Mouse (Mus musculus) cerebellum, adult 11 months (tissue): ENCODE data around the gene Hc.

Source experiments
- DNase-seq: peaks from one replicate; pipeline ENCODE4 v3.0.0; 2022

Gene Hc

DNA sequence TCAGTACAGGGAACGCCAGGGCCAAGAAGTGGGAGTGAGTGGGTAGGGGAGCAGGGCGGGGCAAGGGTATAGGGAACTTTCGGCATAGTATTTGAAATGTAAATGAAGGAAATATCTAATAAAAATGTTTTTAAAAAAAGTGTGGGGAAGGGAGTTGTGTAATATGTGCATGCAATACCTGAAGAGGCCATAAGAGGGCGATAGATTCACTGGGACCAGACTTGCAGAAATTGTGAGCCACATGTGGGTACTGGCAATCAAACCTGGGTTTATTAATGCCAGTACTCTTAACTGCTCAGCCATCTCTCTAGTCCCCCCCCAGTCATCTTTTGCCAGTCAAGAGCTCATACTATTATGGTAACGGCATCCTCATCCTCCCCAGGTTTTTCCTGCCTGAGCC is 12.4 kb downstream of the Hc start:
- DNase-seq: no peak

DNA sequence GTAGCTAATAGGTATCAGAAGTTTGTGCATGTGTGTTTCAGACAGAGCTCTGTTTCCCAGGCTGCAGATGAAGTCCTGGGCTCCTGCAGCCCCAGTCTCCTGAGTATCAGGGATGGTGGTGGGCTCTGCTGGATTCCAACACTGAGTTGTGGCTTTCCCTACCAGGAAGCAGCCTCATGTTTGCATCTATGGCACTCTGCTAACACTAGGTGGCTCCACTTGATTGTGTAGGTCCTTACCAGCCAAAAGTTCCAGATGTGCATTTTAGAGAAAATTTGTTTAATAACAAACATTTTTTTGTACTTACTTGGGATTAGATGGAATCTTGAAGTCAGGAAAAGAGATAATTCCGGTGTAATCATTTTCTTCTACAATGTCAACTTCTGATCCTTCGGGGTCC is 16.3 kb downstream of the Hc start:
- DNase-seq: no peak

DNA sequence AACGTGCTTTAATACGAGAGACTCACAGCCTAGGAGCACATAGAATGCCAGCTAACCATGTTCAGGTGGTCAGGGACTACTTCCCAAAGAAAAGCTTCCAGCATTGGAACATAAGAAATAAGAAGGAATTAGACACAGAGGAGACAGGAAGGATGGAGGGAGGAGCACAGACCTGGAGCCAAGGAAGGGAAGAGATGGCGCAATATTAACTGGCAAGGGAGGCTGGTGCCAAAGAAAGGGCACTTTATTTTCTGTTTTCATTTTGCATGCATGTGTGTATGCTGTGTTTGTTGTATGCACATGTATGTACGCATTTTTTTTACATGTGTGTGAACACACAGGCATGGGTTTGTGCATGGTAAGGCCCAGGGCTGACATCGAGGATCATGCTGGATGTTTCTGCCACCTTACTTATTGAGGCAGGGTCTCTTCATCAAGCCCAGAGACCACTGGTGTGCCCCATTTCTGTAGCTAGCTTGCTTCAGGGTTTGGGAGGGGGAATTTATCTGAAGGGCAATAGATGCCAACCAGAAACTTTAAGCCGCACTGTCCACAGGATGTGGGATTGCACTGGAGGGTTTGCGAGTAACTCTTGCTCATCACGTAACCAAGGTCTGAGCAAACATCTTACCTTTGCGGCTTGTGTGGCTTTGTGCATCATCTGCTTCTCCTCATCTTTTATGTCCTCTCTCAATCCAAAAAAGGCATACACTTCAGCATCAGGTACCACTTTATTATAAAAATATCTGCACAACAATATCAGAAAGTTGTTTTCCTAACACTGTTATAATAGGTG is 22.5 kb downstream of the Hc start:
- DNase-seq: no peak

DNA sequence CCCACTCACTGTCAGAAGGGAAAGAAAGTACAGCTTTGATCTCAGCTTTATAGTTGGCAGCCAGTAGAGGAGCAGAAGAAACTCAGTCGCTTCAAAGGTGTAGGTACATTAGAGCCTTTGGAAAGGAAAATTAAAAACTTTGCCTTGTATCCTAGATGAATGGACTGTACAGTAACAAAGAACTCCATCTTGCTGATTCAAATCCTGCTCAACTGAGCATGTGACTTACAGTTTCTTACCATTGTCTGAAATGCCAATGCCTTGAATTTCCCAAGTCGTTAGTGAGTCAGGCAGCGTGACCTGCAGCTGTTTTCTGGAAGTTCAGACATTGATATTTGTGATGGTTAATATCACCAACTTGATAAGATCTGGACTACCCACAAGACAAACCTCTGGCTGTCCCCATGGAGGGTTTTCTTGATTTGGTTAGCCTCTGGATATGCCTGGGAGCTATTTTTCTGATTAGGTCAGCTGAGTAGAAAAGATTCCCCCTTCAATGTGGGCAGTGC is 36.5 kb downstream of the Hc start:
- no peak for DNase-seq

DNA sequence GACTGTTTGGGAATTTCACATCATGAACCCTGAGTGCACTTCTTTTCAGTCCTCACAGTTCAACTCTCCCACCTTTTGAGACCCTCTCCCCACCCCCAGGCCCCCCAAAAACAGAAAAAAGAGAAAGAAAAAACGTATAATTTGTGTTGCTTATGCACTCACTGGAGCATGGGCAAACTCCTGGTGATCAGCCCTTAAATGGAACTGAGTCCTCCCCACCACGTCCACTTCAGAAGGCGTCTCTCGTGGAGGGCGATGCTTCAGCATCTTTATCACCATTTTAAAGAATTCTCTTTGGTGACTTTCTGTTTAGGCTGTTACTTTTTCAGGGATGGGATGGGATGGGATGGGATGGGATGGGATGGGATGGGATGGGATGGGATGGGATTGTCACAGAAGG is 39.4 kb downstream of the Hc start:
- DNase-seq: no peak

DNA sequence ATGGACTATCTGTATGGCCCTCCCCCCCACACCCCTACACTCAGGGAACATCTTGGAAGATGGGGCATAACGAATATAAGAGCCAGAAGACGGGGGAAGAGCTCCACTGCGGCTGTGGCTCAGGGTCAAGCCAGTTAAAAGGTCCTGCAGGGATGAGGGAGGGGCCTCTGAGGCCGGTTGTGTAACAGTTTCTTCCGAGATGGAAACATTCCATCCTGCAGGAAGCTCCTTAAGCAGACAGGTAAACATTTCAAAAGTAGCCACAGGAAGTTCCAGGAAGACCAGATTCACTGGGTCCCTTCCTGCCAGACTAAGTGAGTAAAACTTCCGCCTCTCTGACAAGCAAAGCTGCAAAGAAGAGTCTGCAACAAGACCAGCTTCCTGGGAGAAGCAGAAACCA is 45.4 kb downstream of the Hc start:
- no peak for DNase-seq

DNA sequence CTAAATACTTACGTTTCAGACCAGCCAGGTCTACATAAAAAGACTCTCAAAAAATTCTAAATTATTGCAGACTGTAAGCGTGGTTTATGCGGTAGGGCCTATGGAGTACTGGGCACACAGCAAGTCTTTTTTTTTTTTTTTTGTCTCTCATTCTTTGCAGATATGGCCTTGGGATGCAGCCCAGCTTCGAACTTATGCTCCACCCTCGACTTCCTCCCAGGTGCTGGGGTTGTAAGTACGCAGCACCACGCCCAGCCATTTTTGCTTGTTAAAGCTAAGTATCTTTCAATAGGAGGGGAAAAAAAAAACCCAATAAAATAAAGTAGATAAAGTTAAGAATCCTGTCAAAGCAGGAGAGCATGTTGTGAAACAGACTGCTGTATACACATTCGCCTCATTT is 49.6 kb downstream of the Hc start:
- no peak for DNase-seq

DNA sequence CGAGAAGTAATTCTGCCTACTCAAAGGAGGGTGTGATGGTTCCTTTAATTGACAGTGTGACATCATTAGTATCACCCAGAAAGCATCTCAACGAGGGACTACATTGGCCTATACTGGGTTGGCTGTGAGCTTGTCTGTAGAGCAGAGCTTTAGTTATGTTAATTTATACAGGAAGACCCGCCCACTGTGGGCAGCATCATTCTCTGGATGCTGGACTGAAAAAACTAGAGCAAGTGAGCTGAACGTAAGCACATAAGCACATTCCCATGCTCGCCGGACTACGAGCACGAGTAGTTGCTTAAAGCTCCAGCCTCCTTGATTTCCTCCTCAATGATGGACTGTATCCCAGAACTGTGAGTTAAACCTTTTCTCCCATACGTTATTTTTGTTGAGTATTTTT is 62.3 kb downstream of the Hc start:
- DNase-seq: no peak

DNA sequence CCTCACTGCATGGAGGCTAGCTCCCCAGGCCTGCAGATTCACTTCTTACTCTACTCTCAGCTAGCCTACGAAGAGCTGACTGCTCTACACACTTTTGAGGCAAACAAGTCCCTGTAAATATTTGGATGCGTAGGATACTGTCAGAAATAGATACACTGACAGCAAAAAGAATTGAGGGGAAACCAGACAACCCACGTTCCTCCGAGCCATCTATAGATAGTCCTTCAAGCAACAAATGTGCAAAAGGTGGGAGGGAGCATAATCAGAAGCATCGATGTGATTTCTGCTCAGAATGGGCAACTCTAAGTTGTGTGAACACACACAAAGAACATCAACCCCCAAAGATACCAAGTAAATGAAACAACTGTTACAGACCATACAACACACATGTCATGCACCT is 64.7 kb downstream of the Hc start:
- DNase-seq: no peak

DNA sequence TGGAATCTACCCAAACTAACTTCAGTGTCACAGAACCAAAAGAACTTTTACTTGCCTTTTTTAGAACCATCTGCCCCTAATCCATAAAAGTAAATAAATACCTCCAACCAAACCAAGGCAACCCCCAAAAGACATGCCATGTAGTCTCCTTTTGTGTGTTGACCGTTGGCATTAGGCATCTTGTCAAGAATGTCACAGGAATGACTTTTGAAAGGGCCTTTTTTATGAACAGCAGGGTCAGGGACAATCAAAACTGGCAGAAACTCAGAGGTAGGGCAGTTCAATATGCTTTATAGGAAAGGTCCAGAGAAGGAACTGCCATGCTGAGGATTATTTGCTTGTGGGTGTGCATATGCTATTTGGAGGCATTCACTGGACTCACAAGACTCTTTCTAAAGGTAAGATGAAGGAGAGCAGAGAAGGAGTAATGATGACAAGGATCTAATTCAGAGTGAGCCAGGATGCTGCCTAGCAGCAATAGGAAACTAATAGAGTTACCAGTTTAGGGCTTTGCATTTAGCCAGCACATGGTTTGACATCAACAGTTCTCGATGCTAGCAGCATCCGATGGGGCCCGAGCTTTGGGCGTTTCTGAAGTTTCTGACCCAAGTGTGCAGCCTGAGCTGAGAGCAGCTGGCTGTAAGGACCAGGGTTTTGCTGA is 67.4 kb downstream of the Hc start:
- DNase-seq: no peak

DNA sequence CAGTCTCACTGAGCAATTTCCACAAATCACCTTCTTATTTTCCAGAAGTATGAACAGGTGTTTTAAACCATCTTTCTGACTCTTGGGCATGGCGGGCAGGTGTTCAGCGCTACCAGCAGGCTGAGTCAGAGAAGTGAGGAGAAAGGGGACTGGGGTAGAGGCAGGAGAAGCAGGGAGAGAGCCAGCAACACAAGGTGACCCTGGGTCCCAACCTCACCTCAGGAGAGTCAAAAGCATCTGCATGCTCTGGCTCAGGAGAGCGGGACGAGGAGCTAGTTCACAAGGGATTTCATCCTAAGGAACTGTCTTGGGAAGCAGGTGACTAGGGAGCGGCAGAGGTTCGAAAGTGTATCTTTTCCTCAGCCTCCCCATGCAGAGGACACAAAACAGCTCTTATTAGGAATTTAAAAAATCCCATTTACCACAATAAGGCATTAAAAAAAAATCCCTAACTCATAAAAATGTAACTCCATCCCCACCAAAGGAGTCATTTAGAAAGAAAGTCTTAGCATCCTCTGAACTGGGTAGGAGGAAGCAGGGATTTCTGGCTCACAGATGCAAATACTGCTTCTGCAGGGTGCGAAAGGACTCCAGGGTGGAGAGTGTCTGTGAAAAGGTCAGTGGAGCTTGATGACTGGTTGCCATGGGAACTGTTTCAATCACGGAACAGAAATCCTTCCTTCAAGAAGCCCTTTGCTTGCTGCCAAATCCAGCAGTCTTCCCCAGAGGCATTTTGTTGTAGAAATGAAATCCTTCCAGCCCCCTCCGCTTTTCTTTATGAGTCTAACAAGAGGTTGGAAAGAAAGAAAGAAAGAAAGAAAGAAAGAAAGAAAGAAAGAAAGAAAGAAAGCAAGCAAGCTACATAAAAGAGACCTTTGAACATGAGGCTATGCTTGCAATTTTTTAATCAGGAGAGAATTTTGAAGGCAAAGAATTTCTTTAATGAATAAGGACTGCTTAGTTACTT is 68.2 kb downstream of the Hc start:
- DNase-seq: no peak

DNA sequence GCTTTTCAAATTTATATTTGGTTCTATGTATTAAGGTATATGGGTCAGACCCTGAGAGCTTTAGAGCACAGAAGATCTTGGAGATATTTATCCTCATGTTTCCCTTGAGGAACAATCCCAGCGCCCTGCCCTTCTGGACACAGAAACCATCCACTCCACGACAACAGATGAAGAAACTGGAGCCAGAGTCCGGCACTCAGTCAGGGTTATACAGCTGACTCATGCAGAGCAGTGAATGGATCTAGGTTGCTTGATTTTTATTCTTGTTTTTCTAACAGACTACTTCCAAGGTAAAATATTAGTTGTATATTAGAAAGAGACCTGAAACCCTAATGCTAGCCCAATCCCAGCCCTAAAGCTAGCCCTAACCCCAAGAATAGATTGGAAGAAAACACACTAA is 69.3 kb downstream of the Hc start:
- no peak for DNase-seq

DNA sequence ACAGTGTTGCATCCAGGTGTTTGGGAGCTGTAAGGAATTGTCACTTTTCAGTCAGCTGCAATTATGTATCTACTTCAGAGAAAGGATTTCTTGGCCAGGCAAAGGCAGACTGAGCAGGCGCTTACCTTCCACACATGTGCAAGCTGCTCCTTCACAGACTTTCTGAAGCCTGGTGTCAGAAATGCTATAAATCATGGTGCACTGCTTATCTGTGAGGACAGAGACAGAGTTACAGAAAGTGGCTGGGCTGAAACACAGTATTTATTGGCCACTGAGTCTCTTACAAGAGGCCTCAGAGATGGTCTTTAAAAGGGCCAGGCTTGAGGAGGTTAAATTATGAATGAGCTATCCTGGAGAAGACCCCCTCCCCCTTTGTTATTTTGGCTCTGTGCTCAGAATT is 71.5 kb downstream of the Hc start:
- DNase-seq: no peak

DNA sequence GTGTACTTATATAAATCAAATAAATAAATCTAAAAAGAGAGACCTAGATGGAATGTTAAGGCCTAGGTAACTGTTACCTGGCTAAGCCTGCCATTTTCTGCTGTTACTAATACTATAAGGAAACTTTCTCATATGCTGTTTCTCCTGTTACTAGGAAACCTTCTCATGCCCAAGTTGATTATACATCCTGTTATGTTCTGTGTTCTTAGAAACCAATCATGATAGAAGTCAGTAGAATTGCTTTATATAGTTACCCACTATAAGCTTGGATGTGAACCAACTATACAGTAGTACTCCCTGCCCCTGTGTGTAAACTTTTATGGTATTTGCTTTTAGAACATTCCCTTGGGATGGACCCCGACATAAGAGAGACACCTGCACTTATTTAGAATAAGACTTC is 73.6 kb downstream of the Hc start:
- DNase-seq: no peak

DNA sequence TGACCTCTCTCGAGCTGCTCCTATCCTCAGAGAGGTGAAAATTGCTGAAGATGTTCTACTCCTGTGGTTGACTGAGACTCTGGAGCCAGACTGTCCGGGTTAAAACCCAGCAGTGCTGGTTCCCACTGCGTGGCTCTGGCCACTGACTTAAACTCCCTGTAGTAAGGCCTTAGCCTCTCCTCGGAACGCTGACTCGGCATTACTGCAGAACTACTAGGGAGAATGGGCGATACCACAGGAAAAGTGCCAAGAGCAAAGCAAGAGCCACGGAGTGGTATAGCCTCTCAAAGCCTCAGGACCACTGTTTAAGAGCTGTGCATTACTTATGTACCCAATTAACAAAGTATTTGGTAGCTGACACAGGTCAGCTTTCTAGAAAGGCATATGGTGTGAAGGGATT is 76.4 kb downstream of the Hc start:
- DNase-seq: no peak

DNA sequence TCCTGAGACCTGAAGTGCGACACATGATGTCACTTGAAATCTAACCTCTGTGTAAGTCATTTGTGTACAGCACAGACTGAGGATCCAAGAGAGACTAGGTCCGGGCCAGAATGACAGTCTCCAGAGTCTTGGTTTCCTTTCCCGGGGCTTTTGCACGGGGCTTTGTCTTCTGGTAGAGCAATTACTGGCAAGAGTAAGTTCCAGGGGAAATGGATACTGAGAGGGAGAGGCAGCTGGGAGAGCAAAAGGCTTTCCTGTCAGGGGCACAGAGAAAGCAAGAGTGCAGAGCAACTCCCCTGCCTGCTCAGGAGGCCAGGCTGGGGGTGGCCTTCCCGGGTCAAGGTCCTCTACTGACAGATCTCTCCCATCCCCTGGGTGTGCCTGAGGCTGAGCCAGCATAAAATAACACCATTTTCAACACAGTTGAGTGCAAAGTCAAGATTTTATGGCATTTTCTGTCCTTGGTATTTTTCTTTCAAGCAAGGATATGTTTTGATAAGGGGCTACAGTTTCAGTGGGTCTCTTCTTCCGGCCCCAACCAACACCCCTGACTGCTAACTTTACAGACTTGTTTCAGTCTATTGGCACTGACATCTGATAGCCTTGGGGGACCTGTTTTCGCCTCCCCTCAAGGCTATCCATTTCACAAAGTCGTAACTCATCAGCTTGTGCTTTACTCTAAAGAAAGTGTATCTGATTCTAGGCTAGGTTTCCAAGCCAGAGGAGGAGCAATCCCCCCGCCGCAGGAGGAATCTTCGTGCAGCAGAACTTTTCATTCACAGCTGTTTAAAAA is 78.1 kb downstream of the Hc start:
- no peak for DNase-seq

DNA sequence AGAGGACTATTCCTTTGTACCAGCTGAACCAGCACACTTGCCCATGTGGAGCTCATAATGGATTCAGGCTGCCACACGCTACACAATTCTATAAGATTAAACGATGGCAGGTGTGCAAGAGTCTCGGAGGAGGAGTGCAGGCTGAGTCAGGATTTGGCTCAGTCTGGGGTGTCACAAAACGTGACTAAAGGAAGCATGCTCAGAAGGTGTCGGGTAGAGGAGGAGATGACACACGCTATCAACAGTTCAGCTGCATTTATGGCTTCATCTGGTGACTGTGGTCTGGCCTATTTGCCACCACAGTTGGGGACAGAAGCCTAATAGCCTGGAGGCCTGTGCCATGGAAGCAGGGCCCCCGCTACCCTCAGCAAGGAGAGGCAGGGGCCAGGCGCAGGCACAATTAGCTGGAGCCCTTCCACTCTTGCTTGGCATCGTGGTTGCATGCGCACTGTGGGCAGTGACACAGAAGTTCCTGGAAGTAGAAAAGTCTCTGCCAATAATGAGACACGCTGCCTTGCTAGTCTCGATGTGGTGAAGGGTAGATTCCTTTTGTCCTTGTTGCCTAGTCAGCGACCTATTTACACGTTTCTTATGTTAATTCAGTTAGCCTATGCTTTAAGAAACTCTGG is 79.0 kb downstream of the Hc start:
- DNase-seq: no peak

DNA sequence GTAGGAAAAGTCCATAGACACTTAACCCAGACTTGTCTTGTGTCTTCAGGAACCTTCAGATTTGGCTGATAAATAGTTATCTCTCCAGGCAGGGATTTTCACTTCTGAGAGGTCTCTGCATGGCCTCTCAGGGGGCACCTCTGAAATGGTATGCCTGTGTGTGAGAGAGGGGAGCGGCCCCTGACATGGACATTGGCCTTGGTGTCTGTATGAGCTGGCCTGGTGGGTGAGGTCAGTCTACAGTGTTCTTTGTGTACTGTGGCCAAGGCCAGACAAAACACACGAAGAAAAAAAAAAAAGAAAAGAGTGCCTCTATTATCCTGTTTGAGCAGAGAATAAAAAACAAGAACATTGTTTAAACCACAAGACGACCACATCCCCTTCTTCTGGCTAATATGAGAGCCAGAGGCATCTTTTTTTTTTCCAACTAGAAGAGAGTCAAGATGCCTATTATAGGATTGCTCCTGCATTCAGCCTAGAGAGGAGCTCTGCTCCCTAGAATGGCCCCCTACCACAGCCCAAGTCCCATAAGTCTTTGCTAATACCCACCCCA is 81.7 kb downstream of the Hc start:
- DNase-seq: no peak

DNA sequence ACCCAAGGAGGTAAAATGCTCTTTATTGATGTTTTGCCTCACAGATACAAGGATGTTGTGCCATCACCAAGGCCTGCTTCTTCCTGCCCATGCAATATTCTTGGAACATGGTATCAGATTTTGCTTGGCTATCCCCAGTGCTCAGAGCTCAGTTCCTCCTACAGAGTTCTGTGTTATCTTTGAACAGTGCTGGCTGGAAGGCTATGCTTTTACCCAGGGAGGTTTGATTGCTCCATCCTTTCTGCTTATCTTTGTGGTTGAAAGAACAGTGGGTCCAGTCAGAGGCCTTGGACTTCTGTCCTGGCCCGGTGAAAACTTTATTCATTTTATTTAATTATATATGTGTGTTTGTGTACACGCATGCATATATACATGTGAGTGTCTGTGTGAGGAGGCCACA is 83.0 kb downstream of the Hc start:
- DNase-seq: no peak

DNA sequence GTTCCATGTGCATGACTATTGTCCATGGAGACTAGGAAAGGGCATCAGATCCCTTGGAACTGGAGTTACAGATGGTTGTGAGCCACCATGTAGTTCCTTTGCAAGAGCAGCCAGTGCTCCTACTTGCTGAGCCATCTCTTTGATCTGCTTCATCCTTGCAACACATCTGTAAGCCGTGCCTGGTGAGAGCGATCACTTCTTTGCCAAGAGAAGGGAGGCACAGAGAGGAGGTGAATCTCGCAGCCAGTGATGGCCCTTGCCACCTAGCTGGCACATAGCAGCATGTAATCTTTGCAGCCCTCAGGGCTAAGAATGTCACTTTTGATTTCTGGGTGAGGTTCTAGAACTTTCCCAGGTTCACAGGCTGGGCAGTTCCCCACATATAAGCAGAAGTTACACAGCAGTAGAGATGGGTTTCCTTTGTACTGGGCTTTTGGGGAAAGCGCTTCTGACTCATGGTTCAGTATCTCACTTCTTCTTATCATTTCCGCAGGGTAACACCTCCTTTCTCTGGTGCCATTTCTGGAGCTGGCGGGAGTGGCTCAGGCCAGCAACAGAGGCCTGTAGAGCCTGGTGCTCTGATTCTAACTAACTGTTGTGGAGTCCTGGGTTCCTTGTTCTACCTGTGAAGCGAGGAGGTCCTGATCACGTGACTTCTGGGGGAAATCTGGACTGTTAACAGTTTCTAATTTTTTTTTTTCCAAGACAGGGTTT is 84.1 kb downstream of the Hc start:
- no peak for DNase-seq

DNA sequence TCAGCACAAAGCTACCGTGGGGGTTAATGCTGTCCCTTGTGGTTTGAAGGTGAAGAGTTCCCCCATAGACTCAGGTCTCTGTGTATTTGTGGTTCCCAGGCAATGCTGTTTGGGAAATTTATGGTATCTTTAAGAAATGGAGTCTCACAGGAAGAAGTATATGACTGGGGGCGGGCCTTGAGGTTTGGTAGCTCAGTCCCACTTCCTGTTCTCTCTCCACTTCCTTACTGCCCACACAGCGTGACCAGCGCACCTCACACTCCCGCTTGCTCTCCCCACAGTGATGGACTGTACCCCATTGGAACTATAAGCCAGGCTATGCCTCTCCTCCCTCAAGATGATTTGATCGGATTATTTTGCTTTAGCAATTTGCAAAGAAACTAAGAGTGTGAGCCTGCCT is 84.8 kb downstream of the Hc start:
- DNase-seq: no peak
